Mouse (Mus musculus): ENCODE measurements around the gene Cep164.

GRCm38 (mm10) chr9:45849528-45850408 is 21.3 kb upstream of the Cep164 start:
- TF ChIP-seq CTCF (IDR thresholded peaks at IDR 0.05; ENCODE audit: low read depth, low read length) (no peak), POLR2A (IDR thresholded peaks at IDR 0.05; ENCODE audit: borderline replicate concordance, low read depth, low read length) (no peak)

All from bone marrow macrophage, adult 2 months (primary cell).